Mouse (Mus musculus) intestine, embryonic 16.5 days (tissue): ENCODE measurements around the gene Sox13. TPM values are rescaled to one million over a fixed set of nuclear protein-coding genes. Genes with fewer than 3 reads are reported as not detected.

Source experiments
- ATAC-seq: fragments of 200-750 bp; cut with Nextera tagmentation; 2 replicates; pipeline ENCODE4 v1.8.0; 2017; ENCODE audit warnings: moderate TSS enrichment, moderate library complexity
- H3K27ac ChIP-seq: fragments of 300-500 bp; sonication (generic); 2 replicates; pipeline ENCODE4 v1.5.1; 2014; ENCODE audit warnings: mild to moderate bottlenecking, low read length
- H3K27me3 ChIP-seq: fragments of 300-500 bp; sonication (generic); replicated peaks from 2 replicates; pipeline ENCODE4 v1.6.1; 2014; ENCODE audit warnings: low read length, control low read depth, mixed read lengths; ENCODE audit not compliant: control insufficient read depth, insufficient read depth
- H3K36me3 ChIP-seq: fragments of 300-500 bp; sonication (generic); 2 replicates; pipeline ENCODE4 v1.6.1; 2014; ENCODE audit warnings: low read length, control low read depth; ENCODE audit not compliant: control insufficient read depth, insufficient read depth
- H3K4me1 ChIP-seq: fragments of 300-500 bp; sonication (generic); 2 replicates; pipeline ENCODE4 v1.6.1; 2014; ENCODE audit warnings: low read length, control low read depth, mixed read lengths; ENCODE audit not compliant: control insufficient read depth, insufficient read depth
- H3K4me2 ChIP-seq: fragments of 300-500 bp; sonication (generic); 2 replicates; pipeline ENCODE4 v1.6.1; 2014; ENCODE audit warnings: low read depth, low read length, control low read depth
- H3K4me3 ChIP-seq: fragments of 300-500 bp; sonication (generic); 2 replicates; pipeline ENCODE4 v1.5.1; 2014; ENCODE audit warnings: mild to moderate bottlenecking, low read length
- H3K9ac ChIP-seq: fragments of 300-500 bp; sonication (generic); 2 replicates; pipeline ENCODE4 v1.6.1; 2014; ENCODE audit warnings: low read depth, low read length
- H3K9me3 ChIP-seq: fragments of 300-500 bp; sonication (generic); 2 replicates; pipeline ENCODE4 v1.6.1; 2016; ENCODE audit warnings: low read length, control low read depth; ENCODE audit not compliant: control insufficient read depth
- WGBS: fragments of 180-500 bp; shearing (Covaris S2); extraction: QIAGEN DNeasy Blood & Tissue Kit; methylation state at CpG from one replicate; pipeline ENCODE4 v1.1.7; 2014; 5-methylcytosine and 5-hydroxymethylcytosine counted together
- polyA plus RNA-seq: library from polyadenylated mRNA; unstranded; fragments of >200 nt; fragmentation: Nextera tagmentation; extraction: Ambion mirVana; gene quantifications from 2 replicates; pipeline ENCODE4 v1.2.1, GENCODE M21; 2015

Gene Sox13
- polyA plus RNA-seq, 1 experiment from 2014 or later = 5.5 TPM

DNA sequence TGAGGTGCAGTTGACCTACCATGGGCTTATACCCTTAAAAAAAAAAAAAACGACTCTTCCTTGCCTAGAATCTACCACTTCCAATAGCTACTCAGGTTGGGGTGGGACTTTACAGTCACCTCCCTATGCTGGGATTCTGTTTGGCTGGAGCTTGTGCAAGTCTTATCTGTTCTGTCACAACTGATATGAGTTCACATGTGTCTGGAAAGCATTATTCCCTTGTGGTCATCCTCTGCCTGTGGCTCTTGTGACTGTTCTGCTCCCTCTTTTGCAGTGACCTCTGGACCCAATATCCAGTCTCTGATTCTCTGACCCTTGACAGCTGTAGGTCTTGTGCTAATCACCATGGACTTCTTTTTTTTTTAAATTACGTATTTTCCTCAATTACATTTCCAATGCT is 31.9 kb upstream of the Sox13 start:
- H3K27ac ChIP-seq = no peak overlapping the region
- H3K36me3 ChIP-seq = no peaks in the 10 kb centered on the region
- 63% methylated on average over 2 of the region's 2 CpGs for WGBS
- H3K4me1 ChIP-seq = peaks cover 15% of the 10 kb centered on the region
- H3K9me3 ChIP-seq = no peaks in the 10 kb centered on the region; the same call in 1 of the 2 replicates
- no peaks in the 10 kb centered on the region for H3K27me3 ChIP-seq
- no peak overlapping the region for H3K4me3 ChIP-seq
- H3K9ac ChIP-seq = no peak overlapping the region
- ATAC-seq = peak; percentile 67
- no peak overlapping the region for H3K4me2 ChIP-seq

- H3K4me2 ChIP-seq = peak overlapping the region; percentile 19; the same call in 1 of the 2 replicates
- no peaks in the 10 kb centered on the region for H3K9me3 ChIP-seq
- 37% methylated on average over 10 of the region's 10 CpGs for WGBS
- peak overlapping the region; percentile 55 for H3K9ac ChIP-seq
- H3K27ac ChIP-seq = peak overlapping the region; percentile 89
- ATAC-seq = peak; percentile 88
- H3K4me3 ChIP-seq = no peak overlapping the region
- no peaks in the 10 kb centered on the region for H3K36me3 ChIP-seq
- H3K27me3 ChIP-seq = no peaks in the 10 kb centered on the region
- peaks cover 26% of the 10 kb centered on the region for H3K4me1 ChIP-seq
Measured at GRCm38 (mm10) chr1:133452564-133453165, 28.5 kb upstream of the Sox13 start.

DNA sequence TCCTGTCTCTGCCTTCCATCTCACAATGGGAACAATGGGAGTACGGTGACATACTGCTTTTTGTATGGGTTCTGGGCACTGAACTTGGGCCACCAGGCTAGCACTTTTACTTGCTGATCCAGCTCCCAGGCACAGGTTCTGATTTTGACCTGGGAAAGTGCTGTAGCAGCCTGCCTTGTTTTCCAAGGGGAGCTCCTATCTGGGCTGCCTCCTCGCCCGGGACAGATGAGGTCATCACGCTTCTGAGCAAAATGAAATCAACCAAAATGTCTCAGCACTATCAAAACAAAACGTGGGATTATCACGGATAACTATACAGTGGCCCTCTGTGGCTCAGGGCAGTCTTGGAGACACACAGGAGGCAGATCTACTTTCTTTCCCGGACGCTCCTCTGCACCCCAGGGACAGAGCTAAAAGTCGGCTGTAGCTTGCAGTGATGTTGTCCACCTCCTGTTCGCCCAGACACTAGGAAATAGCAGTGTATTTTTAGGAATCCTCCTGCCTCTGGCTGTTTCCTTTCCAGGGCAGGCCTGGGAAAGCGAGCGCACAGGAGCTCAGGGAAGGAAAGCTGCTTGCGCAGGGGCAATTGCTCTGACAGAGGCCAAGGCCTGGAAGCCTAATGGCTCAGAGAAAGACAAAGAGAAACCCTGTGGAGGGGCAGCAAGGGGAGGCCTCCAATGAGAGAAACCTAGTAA is 27.8 kb upstream of the Sox13 start:
- 41% methylated on average over 13 of the region's 13 CpGs for WGBS
- Histone ChIP-seq H3K4me1 (peaks cover 26% of the 10 kb centered on the region), H3K4me2 (peak overlapping the region; percentile 19; the same call in 1 of the 2 replicates), H3K27ac (peak overlapping the region; percentile 89), H3K27me3 (no peaks in the 10 kb centered on the region), H3K9me3 (no peaks in the 10 kb centered on the region), H3K36me3 (no peaks in the 10 kb centered on the region), H3K4me3 (no peak overlapping the region), H3K9ac (peak overlapping the region; percentile 55)
- ATAC-seq = peak; percentile 39

DNA sequence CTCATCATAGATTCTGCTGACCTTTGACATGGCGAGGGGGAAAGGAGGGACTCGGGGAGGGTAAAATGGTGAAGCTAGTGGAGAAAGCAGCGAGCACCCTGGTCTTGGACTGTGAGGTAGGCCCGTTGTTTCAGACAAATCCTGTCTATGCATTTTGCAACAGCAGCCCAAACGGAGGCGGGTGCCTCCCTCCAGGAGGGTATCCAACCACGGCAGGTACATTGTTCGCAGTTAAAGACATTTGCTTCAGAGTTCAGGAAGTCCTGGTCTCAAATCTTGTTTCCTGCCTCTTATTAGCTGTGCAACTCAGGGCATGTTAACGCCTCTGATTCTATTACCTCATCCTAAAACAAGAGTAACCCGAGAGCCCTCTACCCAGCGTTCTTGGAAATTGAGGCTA is 26.8 kb upstream of the Sox13 start:
- Histone ChIP-seq H3K4me3 (no peak overlapping the region), H3K9ac (no peak overlapping the region), H3K4me1 (peaks cover 26% of the 10 kb centered on the region), H3K27me3 (no peaks in the 10 kb centered on the region), H3K9me3 (no peaks in the 10 kb centered on the region), H3K4me2 (no peak overlapping the region), H3K36me3 (no peaks in the 10 kb centered on the region), H3K27ac (no peak overlapping the region; the same call in 1 of the 2 replicates)
- WGBS = 70% methylated on average over 11 of the region's 11 CpGs
- ATAC-seq = no peak

DNA sequence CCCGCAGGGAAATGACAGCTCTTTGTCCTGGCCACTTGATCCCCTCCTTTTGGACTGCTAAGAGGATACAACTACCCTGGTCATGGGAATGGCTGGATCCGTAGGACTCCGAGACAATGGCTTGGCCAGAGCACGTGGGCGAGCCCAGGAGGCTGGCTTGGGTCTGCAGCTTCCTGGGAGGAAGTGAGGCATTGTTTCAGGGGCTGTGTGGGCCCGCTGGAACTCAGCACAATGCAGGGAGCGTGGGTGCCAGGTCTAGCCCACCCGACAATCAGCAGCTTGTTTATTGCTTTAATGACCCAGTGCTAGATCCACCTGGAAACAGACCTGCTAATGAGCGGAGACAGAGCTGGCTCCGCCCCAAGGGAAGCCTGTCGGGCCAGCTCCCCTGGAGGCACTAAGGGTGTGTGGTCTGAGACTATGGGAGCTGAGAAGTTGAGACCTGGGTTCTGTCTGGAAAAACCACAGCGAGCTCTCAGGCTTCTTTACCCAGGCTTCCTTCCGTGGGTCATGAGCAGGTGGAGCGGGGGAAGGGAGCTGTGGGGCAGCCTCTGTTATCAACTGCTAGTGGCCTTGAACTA is 24.3 kb upstream of the Sox13 start:
- Histone ChIP-seq H3K4me2 (peak overlapping the region; percentile 4; the same call in 1 of the 2 replicates), H3K9ac (peak overlapping the region; percentile 50; the same call in 1 of the 2 replicates), H3K27me3 (no peaks in the 10 kb centered on the region), H3K9me3 (peaks cover 2% of the 10 kb centered on the region; the same call in 1 of the 2 replicates), H3K27ac (peak overlapping the region; percentile 50), H3K4me1 (peaks cover 26% of the 10 kb centered on the region), H3K36me3 (no peaks in the 10 kb centered on the region), H3K4me3 (no peak overlapping the region)
- 27% methylated on average over 14 of the region's 14 CpGs for WGBS
- ATAC-seq = peak; percentile 43

DNA sequence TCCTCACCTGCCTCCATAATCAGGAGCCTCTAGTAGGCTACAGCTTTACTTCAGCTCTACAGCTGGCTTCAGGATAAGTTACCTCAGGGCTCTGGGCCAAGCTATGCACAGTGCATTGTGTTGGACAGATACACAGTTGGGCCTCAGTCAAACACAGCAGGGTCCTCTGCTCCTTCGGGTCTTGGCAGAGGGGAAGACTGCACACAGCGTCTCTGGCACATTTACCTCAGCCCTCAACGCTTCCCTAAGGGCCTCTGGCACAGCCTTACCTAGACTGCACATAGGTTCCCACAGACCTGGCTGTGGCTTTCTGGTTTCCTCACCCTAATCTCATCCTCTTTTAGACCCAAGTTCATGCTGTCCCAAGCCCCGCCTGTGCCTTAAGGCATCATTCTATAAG is 22.1 kb upstream of the Sox13 start:
- Histone ChIP-seq H3K9ac (no peak overlapping the region), H3K36me3 (no peaks in the 10 kb centered on the region), H3K9me3 (peaks cover 4% of the 10 kb centered on the region; the same call in 1 of the 2 replicates), H3K27me3 (no peaks in the 10 kb centered on the region), H3K4me1 (peaks cover 12% of the 10 kb centered on the region; the same call in 1 of the 2 replicates), H3K27ac (no peak overlapping the region), H3K4me3 (no peak overlapping the region), H3K4me2 (no peak overlapping the region)
- WGBS = 89% methylated on average over 4 of the region's 4 CpGs
- no peak for ATAC-seq

DNA sequence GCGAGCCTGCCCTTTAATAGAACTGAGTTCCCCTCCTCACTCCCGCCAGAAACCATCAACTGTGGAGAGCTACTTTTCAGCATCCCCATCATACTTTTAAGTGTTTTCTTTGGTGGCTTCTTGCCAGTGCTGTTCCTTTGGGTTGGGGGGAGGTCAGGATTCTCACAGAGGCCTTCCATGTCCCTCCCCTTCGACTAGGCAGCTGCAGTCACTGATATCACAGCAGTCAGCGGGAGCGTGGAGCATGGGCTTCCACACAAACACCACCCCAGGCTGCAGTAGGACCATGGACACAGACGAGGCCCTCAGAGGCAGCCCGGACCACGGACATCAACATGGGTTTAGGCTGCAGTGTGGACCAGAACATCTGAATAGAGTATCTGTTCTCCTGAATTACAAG is 20.1 kb upstream of the Sox13 start:
- no peak for ATAC-seq
- no peaks in the 10 kb centered on the region for H3K36me3 ChIP-seq
- WGBS = 81% methylated on average over 8 of the region's 8 CpGs
- H3K4me2 ChIP-seq = no peak overlapping the region
- H3K27ac ChIP-seq = no peak overlapping the region
- peaks cover 10% of the 10 kb centered on the region; the same call in 1 of the 2 replicates for H3K4me1 ChIP-seq
- no peaks in the 10 kb centered on the region for H3K27me3 ChIP-seq
- peaks cover 4% of the 10 kb centered on the region; the same call in 1 of the 2 replicates for H3K9me3 ChIP-seq
- H3K4me3 ChIP-seq = no peak overlapping the region
- no peak overlapping the region for H3K9ac ChIP-seq

- WGBS = 34% methylated on average over 14 of the region's 14 CpGs
Measured at GRCm38 (mm10) chr1:133437916-133438683, 13.9 kb upstream of the Sox13 start.

GRCm38 (mm10) chr1:133434756-133435112 is 10.6 kb upstream of the Sox13 start:
- H3K9me3 ChIP-seq = peaks cover 5% of the 10 kb centered on the region; the same call in 1 of the 2 replicates
- no peaks in the 10 kb centered on the region for H3K36me3 ChIP-seq
- no peaks in the 10 kb centered on the region for H3K27me3 ChIP-seq
- peak overlapping the region; percentile 21 for H3K4me3 ChIP-seq
- H3K9ac ChIP-seq = peak overlapping the region; percentile 27
- no peak for ATAC-seq
- H3K4me2 ChIP-seq = peak overlapping the region; percentile 48
- H3K27ac ChIP-seq = no peak overlapping the region
- peaks cover 8% of the 10 kb centered on the region for H3K4me1 ChIP-seq
- 27% methylated on average over 10 of the region's 10 CpGs for WGBS

More at GRCm38 (mm10) chr1:133437916-133438683, 13.9 kb upstream of the Sox13 start:
- peaks cover 8% of the 10 kb centered on the region for H3K4me1 ChIP-seq
- H3K36me3 ChIP-seq = no peaks in the 10 kb centered on the region
- H3K4me3 ChIP-seq = no peak overlapping the region
- peak; percentile 87 for ATAC-seq
- H3K4me2 ChIP-seq = no peak overlapping the region
- H3K27me3 ChIP-seq = no peaks in the 10 kb centered on the region
- peak overlapping the region; percentile 30; the same call in 1 of the 2 replicates for H3K9ac ChIP-seq
- peak overlapping the region; percentile 87 for H3K27ac ChIP-seq
- no peaks in the 10 kb centered on the region for H3K9me3 ChIP-seq
